Mouse (Mus musculus) embryo, embryonic 10 days (tissue): ENCODE results near the gene Nfib.
"Not testable (repeated sequence)": the region's sequence is repeated elsewhere in the genome, so short reads cannot be mapped to it uniquely, and the experiment has no call there.

Experiments used
- DNase-seq: peaks from one replicate; pipeline ENCODE4 v3.0.0-alpha.2; 2015; ENCODE audit warnings: low spot score

Gene Nfib

DNA sequence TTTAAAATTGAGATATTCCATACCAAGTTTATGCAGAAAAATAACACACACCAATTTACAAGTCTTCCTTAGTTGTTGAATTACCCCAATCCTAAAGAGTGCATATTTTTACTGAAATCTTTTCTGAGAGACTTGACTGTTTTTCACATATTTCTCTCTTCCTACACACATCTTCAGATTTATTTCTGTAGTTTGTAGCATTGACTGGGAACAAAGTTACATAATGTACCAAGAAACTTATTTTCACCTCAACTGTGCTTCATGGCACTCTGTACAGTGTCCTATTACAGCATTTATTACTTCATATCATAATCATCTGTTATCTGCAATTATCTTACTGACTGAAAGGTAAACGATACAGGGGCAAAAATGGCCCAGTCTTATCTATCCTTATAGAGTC is 406.9 kb downstream of the Nfib start:
- no peak for DNase-seq

GRCm38 (mm10) chr4:82297562-82297961 is 408.0 kb downstream of the Nfib start:
- no peak for DNase-seq

GRCm38 (mm10) chr4:82294066-82294465 is 411.5 kb downstream of the Nfib start:
- no peak for DNase-seq

GRCm38 (mm10) chr4:82291174-82291847 is 414.2 kb downstream of the Nfib start:
- peak; percentile 88 for DNase-seq

DNA sequence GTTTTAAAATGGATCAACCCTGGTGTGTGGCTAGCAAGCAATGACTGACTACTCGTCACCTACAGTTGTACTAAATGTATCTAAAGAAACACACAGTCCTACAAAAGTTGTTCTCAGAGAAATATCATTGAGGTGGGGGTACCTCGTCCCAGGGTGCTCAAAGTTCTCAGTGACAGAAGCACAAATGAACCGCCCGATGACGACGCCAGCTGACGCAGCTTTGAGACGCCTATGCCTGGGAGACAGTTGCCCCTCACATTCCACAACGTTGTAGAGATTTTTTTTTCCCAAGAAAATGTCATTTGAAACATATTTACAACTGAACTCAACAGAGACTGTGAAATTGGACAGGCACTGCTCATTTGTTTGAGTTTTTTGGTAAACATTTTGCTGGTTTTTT is 414.9 kb downstream of the Nfib start:
- no peak for DNase-seq

- DNase-seq: no peak
Observed at GRCm38 (mm10) chr4:82289596-82289995, 416.0 kb downstream of the Nfib start.

GRCm38 (mm10) chr4:82288138-82288537 is 417.4 kb downstream of the Nfib start:
- no peak for DNase-seq

GRCm38 (mm10) chr4:82287454-82287853 is 418.1 kb downstream of the Nfib start:
- DNase-seq: no peak

DNA sequence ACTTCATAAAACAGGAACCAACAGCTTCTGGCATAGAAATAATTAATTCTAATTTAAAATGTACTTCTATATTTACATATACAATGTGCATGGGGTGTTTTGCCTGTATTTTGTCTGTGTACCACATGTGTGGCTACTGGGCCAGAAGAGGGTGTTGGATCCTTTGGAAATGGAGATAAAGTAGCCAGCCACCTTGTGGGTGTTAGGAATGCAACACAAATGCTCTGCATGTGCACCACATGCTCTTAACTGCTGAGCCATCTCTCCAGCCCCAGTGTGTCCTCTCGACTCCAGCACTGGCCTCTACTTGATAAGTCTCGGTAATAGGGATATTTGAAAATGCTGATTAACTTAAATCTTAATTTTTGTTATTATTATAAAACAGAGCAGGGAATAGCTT is 418.6 kb downstream of the Nfib start:
- DNase-seq: no peak

DNA sequence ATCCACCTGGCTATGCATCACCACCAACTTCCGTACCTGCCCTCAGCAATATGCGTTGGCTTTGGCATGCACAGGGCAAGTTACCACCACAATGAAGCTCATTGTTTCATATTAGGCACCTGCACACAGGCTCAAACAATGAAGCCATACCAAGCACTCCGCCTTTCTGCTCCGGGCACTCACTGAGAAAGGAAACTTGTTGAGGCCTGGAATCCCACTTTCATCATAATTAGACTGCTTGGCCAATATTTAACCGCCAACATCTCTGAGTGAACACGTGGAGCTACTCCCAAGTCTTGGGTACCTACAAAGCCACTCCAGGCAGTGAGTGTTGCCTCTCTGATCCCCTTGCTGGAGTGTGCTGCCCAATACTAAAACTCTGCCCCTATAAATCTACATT is 422.0 kb downstream of the Nfib start:
- DNase-seq: no peak

GRCm38 (mm10) chr4:82275996-82276395 is 429.6 kb downstream of the Nfib start:
- DNase-seq: no peak

DNA sequence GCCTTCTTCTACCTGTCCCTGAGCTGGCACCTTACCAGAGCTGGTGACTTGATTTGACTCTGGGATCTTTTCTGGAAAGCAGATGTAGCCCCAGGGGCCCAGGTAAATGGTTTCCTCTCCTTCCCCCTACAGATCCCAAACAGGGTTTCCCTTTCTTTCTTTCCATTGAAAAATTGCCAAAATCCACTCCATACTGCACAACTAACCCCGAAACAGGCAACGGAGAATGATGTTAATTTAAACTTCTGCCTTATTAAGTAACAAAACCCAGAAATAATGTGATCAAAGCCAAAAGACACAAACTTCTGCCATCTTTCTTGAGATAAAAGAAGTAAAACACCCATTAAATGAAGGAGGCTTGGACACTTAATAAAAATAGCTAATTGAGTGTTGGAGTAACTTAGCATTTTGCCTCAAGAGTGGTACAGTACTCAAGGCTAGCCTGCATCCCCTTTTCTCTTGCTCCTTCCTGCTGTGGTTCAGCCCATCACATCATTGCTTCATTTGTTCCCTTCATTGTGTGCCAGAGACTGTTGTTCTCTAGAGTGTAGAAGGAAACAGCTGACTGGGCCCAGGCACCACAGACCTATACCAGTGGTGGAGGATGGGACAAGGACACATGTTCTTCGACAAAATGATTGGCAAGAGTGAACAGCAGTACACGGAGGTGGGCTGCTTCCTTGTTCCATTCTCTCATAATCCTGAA is 432.3 kb downstream of the Nfib start:
- DNase-seq: no peak

DNA sequence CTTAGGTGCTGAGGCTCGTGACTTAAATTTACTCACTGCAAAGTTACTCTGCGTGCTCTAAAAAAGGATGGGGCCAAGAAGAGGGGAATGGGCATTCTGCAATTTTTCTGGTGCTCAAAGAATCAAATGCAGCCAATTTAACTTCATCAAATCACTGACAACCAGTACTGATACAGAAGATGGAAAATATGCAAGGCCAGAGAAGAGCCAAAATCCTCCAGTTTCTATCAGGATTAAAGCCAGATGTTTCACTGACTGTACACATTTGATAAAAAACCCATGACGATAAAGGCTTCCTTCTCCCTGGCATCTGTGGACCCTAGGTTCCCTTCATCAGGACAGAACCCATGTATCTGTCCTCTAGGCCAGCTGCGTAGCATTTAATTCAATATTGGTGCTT is 433.5 kb downstream of the Nfib start:
- no peak for DNase-seq

DNA sequence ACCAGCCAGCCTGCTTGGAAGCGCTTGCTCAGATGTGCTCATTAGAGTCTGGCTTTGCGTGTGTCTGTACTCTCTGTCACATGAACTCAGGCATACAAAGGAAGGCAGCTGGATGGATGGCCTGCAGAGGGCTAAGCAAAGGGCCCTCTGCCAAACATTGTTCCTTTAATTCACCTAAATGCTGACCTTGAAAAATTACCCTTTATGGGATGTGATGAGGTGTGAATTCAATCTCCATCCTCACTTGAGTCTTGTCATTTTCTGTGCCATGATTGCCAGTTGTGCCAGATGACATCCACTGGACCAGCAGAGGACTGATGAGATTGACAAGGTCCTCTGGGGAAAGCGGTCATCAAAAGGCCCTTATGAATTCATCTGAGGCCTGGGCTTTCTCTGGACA is 434.0 kb downstream of the Nfib start:
- DNase-seq: no peak

DNA sequence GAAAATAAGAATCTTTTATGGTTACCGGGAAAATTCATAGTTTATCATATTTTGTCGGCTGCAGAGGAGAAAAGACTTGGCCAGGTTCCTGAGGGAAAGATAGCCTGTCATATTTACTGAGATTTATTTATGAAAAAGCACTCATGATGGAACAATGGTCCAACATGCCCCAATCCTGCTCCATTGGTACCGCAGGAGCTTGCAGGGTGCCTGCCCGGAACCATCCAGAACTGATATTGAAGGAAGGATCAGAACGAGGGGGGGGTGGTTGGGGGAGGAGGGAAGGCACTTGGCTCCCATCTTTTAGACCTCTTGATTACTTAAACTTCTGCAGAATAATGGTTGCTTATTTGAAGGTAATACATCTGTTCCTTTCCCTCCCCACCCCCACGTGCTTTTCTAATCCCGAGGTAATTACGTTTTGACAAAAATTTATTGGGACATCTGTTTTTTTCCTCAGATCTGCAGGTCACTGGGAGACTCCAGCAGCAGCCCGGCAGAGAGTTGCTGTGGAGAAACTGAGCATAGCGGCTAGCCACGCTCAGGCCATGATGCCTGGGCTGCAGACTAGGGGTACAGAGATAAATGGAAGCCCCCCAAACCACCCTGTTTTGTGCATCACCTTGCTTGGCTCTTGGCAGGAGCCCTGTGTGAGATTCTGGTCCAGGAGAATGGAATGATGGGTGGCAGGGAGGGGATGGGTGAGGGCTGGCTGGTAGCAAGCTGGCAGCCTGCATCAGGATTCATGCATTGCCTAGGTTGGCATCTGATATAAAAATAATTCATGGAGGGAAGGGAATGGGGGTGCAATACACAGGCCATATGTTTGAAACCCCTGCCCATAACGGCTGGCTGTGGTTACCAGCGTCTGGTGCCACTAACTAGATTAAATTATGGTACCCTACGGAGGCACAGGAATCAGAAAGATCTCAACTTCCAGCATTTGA is 437.4 kb downstream of the Nfib start:
- no peak for DNase-seq

DNA sequence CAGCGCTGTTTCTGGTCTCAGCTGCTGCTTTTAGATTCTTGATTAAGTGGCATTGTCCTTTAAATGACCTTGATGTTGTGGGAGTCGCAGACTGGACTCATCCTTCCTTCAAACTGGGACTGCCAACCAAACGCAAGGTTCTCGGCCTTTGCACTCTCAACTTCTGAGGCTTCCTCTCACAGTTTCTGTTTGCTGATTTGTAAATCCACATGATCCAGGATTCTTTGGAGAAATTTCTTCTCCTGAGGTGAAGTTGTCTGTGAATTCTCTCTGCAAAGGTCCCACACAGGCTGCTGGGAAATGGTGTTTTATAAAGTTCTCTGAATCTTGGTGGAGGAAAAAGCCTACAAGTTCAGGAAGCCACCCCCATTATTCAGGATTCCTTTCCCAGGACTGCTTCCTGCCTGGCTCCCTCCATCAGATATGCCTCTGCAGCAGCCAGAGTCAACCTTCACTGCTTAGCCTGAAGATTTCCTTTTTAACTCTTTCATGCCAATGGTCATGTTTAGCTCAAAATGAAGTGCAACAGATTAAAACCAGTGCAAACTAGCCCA is 439.4 kb downstream of the Nfib start:
- peak; percentile 31 for DNase-seq

- DNase-seq: not testable (repeated sequence)
Observed at GRCm38 (mm10) chr4:82258545-82258944, 447.0 kb downstream of the Nfib start.

DNA sequence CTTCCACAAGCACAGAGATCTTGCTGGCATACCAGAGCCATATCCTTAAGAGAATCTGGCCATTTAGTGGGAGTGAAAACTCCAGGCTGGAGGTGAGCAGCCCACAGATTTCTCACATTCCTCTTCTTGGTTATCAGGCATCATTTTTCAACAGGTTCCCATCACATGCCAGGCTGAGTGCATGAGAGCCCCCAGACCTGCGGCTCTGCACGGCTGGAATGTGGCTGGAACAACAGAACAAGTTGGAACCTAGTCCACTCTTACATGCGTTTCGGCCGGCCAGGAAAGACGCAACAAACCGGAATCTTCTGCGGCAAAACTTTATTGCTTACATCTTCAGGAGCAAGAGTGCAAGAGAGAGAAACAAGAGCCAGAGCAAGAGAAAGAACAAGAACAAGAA is 453.5 kb downstream of the Nfib start:
- DNase-seq: no peak

GRCm38 (mm10) chr4:82250355-82250659 is 455.2 kb downstream of the Nfib start:
- DNase-seq: no peak

GRCm38 (mm10) chr4:82249518-82250354 is 455.8 kb downstream of the Nfib start:
- no peak for DNase-seq

DNA sequence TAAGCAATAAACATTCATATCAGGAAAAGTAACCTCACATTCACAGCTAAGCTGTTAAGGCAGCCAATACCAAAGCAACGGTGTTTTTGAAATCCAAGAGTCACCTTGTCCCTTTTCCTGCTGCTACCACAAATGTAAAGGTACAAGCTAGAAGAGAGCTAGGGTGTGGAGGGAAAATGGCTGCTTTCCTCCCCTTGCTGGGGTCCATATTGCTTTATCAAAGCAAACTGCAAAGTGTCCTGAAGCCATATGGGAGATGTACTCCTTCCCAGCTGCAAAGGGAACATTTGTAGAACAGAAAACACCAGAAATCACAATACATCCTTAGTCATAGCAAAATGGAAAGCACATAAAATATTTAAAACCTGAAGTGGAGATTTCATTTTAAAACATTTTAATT is 456.6 kb downstream of the Nfib start:
- no peak for DNase-seq

- DNase-seq: no peak
Observed at GRCm38 (mm10) chr4:82248031-82248430, 457.5 kb downstream of the Nfib start.
